8 mouse cellular contexts compared by ENCODE assay signal in the genomic region with DNA sequence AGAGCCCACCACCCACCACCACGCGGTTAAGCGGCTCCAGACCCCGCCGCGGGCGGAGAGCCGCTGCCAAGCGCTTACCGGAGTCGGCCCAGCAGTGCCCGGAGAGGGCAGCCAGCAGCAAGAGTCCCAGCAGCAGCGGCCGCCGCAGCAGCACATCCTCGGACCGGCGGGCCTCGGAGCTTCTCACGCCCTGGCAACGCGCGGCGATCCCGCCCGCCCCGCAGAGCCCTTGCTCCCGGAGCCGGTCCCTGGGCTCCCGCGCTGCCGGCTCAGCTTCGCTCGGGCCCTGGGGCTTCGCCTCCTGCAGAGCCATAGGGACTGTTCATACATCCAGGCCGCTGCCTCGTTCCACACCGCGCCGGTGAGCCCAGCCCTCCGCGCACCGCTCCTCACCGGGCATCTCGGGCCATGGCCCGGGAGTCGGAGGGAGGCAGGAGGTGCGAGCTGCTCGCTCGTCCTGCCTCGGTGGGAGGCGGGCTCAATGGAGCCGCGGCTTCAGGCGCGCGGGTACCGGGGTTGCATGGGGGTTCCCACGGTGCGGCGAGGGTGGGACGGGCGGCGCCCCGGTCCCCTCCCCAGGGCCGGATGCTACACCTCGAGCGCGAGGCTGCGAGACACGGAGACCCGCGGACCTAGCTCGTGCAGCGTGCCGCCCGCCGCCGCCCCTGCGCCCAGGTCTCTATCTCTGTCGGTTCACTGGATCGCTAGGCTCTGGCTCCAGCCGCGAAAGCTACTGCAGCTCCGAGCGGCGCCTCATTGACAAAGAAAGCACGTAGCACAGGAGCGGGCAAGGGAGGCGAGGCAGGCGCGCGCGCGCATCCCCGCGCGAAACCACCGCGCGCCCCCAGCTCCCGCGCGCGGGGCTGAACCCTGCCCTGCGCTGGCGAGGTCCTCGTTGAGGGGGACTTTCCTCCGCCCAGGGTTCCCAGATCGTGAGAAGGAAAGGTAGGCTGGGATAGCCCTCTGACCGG.
DNase-seq lines count a peak whose midpoint lies in the region.

No protein-coding gene starts in this region.

- DNase-seq in ovary, postnatal 36 days (ENCODE audit: low spot score) = peak; percentile 48
- no peak for DNase-seq in ovary, adult 18-20 months (ENCODE audit: low spot score)
- DNase-seq in cerebellum, postnatal 14 days = peak; percentile 77 to 83
- peak; percentile 47 for DNase-seq in frontal cortex, postnatal 25 days (ENCODE audit: low spot score in 2 of 2)
- peak; percentile 5 to 40 for DNase-seq in kidney, postnatal 25 days
- peak; percentile 11 for DNase-seq in lung, postnatal 10 days
- peak; percentile 50 to 56 for DNase-seq in right cerebral cortex, postnatal 36 days (ENCODE audit: low spot score in 2 of 2)
- DNase-seq in spleen, postnatal 36 days (ENCODE audit: low spot score in 2 of 2) = no peak

Comparison
In these comparisons a context has a peak if more than half of its experiments do, and no peak if none do; other contexts are left out.
1. DNase-seq: peak in ovary, postnatal 36 days (single experiment), cerebellum, postnatal 14 days (2 of 2), frontal cortex, postnatal 25 days (2 of 2), kidney, postnatal 25 days (2 of 2), lung, postnatal 10 days (single experiment) and right cerebral cortex, postnatal 36 days (2 of 2); none in ovary, adult 18-20 months (single experiment) and spleen, postnatal 36 days (0 of 2).